7 mouse cellular contexts compared by ENCODE assay signal in genomic region chr7:4836351-4836792, GRCm38 (mm10). TPM values are rescaled to one million over a fixed set of nuclear protein-coding genes. Genes with fewer than 3 reads are reported as not detected.
DNase-seq lines count a peak whose midpoint lies in the region; ATAC-seq lines count a peak whose summit lies in the region.

No protein-coding gene starts in this region.

- H3K4me3 ChIP-seq in forebrain, embryonic 14.5 days (ENCODE audit: low read depth, low read length): peak overlapping the region; percentile 52
- peak overlapping the region; percentile 52 for H3K4me3 ChIP-seq in hindbrain, embryonic 15.5 days
- peak overlapping the region; percentile 48 for H3K4me3 ChIP-seq in limb, embryonic 13.5 days
- H3K4me3 ChIP-seq in midbrain, embryonic 12.5 days: peak overlapping the region; percentile 54

- no peaks in the 10 kb centered on the region for H3K27me3 ChIP-seq in forebrain, embryonic 14.5 days (replicated peaks; ENCODE audit: control insufficient read depth, insufficient read depth, low read length)
- 0 out of 2 replicates have a peak, but pooled peaks cover 5% of the 10 kb centered on the region for H3K27me3 ChIP-seq in hindbrain, embryonic 15.5 days
- peaks cover 96% of the 10 kb centered on the region for H3K27me3 ChIP-seq in limb, embryonic 13.5 days
- peaks cover 83% of the 10 kb centered on the region for H3K27me3 ChIP-seq in midbrain, embryonic 12.5 days

- 1% methylated on average over 46 of the region's 51 CpGs for WGBS in forebrain, embryonic 14.5 days
- WGBS in hindbrain, embryonic 15.5 days: under 1% methylated on average over 50 of the region's 51 CpGs
- WGBS in limb, embryonic 13.5 days: under 1% methylated on average over 51 of the region's 51 CpGs
- under 1% methylated on average over 44 of the region's 51 CpGs for WGBS in midbrain, embryonic 12.5 days

- peak; percentile 85 for DNase-seq in R1 (ENCODE audit: low read depth, low spot score)
- DNase-seq in forebrain, embryonic 14.5 days (ENCODE audit: low spot score): peak; percentile 81
- peak; percentile 58 to 67 for DNase-seq in spleen, adult 18-20 months

- H3K9ac ChIP-seq in forebrain, embryonic 14.5 days (ENCODE audit: low read length): peak overlapping the region; percentile 76
- peak overlapping the region; percentile 61 for H3K9ac ChIP-seq in hindbrain, embryonic 15.5 days
- H3K9ac ChIP-seq in limb, embryonic 13.5 days: peak overlapping the region; percentile 55
- H3K9ac ChIP-seq in midbrain, embryonic 12.5 days (replicated peaks): peak overlapping the region; percentile 67

- peak overlapping the region; percentile 90 for H3K4me2 ChIP-seq in forebrain, embryonic 14.5 days (ENCODE audit: low read length)
- peak overlapping the region; percentile 86 for H3K4me2 ChIP-seq in hindbrain, embryonic 15.5 days
- H3K4me2 ChIP-seq in limb, embryonic 13.5 days (replicated peaks): peak overlapping the region; percentile 78
- H3K4me2 ChIP-seq in midbrain, embryonic 12.5 days (replicated peaks): peak overlapping the region; percentile 71

- H3K4me1 ChIP-seq in forebrain, embryonic 14.5 days (ENCODE audit: control insufficient read depth, insufficient read depth, low read length): peaks cover 4% of the 10 kb centered on the region
- H3K4me1 ChIP-seq in hindbrain, embryonic 15.5 days (replicated peaks): peaks cover 20% of the 10 kb centered on the region
- H3K4me1 ChIP-seq in limb, embryonic 13.5 days: peaks cover 9% of the 10 kb centered on the region
- H3K4me1 ChIP-seq in midbrain, embryonic 12.5 days: peaks cover 9% of the 10 kb centered on the region

- peak; percentile 92 for ATAC-seq in cerebellum, adult (ENCODE audit: insufficient number of reproducible peaks, low FRiP score, low TSS enrichment)
- peak; percentile 93 for ATAC-seq in forebrain, embryonic 14.5 days
- ATAC-seq in hindbrain, embryonic 15.5 days (ENCODE audit: low FRiP score, low read depth): peak; percentile 90
- peak; percentile 61 for ATAC-seq in limb, embryonic 13.5 days (ENCODE audit: low FRiP score, low read depth)
- peak; percentile 93 for ATAC-seq in midbrain, embryonic 12.5 days (ENCODE audit: low FRiP score, low read depth)

- H3K27ac ChIP-seq in forebrain, embryonic 14.5 days (ENCODE audit: low read depth, low read length): peak overlapping the region; percentile 70
- peak overlapping the region; percentile 85 for H3K27ac ChIP-seq in hindbrain, embryonic 15.5 days (replicated peaks)
- H3K27ac ChIP-seq in limb, embryonic 13.5 days: no peak overlapping the region
- peak overlapping the region; percentile 71 for H3K27ac ChIP-seq in midbrain, embryonic 12.5 days (replicated peaks)

- no peaks in the 10 kb centered on the region for H3K9me3 ChIP-seq in forebrain, embryonic 14.5 days (replicated peaks; ENCODE audit: control insufficient read depth, low read length)
- H3K9me3 ChIP-seq in hindbrain, embryonic 15.5 days: no peaks in the 10 kb centered on the region
- no peaks in the 10 kb centered on the region for H3K9me3 ChIP-seq in limb, embryonic 13.5 days
- H3K9me3 ChIP-seq in midbrain, embryonic 12.5 days: no peaks in the 10 kb centered on the region

- H3K36me3 ChIP-seq in forebrain, embryonic 14.5 days (ENCODE audit: control insufficient read depth, insufficient read depth, low read length): no peaks in the 10 kb centered on the region
- no peaks in the 10 kb centered on the region; the same call in 1 of the 2 replicates for H3K36me3 ChIP-seq in hindbrain, embryonic 15.5 days
- no peaks in the 10 kb centered on the region for H3K36me3 ChIP-seq in limb, embryonic 13.5 days
- H3K36me3 ChIP-seq in midbrain, embryonic 12.5 days: no peaks in the 10 kb centered on the region

RNA-seq across cellular contexts. Expression of gene Shisa7, which starts 8.1 kb away (rescaled TPM):
- polyA plus RNA-seq in forebrain, embryonic 14.5 days (2014; fragmentation: Nextera tagmentation; extraction: Ambion mirVana): 5.8 and 7.7 TPM in 2 replicates
- 10.8 and 12.8 TPM in 2 replicates for polyA plus RNA-seq in hindbrain, embryonic 15.5 days (2015; fragmentation: Nextera tagmentation; extraction: Ambion mirVana)
- polyA plus RNA-seq in limb, embryonic 13.5 days (2015; fragmentation: Nextera tagmentation; extraction: Ambion mirVana): 0.17 and 0.33 TPM in 2 replicates
- 3.3 and 4.7 TPM in 2 replicates for polyA plus RNA-seq in midbrain, embryonic 12.5 days (2016; fragmentation: Nextera tagmentation; extraction: Ambion mirVana)

RNA-seq across cellular contexts. Expression of gene Ube2s, which starts 24.0 kb away (rescaled TPM):
- polyA plus RNA-seq in forebrain, embryonic 14.5 days (2014; fragmentation: Nextera tagmentation; extraction: Ambion mirVana): 378 and 472 TPM in 2 replicates
- polyA plus RNA-seq in hindbrain, embryonic 15.5 days (2015; fragmentation: Nextera tagmentation; extraction: Ambion mirVana): 269 and 295 TPM in 2 replicates
- 328 and 349 TPM in 2 replicates for polyA plus RNA-seq in limb, embryonic 13.5 days (2015; fragmentation: Nextera tagmentation; extraction: Ambion mirVana)
- 384 TPM in 2 replicates for polyA plus RNA-seq in midbrain, embryonic 12.5 days (2016; fragmentation: Nextera tagmentation; extraction: Ambion mirVana)

RNA-seq across cellular contexts. Expression of gene Isoc2b, which starts 33.7 kb away (rescaled TPM):
- 3.3 and 4.3 TPM in 2 replicates for polyA plus RNA-seq in forebrain, embryonic 14.5 days (2014; fragmentation: Nextera tagmentation; extraction: Ambion mirVana)
- polyA plus RNA-seq in hindbrain, embryonic 15.5 days (2015; fragmentation: Nextera tagmentation; extraction: Ambion mirVana): 3.2 and 4.1 TPM in 2 replicates
- 5.6 and 6.4 TPM in 2 replicates for polyA plus RNA-seq in limb, embryonic 13.5 days (2015; fragmentation: Nextera tagmentation; extraction: Ambion mirVana)
- 4.6 and 5.1 TPM in 2 replicates for polyA plus RNA-seq in midbrain, embryonic 12.5 days (2016; fragmentation: Nextera tagmentation; extraction: Ambion mirVana)

RNA-seq across cellular contexts. Expression of gene Isoc2a, which starts 40.6 kb away (rescaled TPM):
- polyA plus RNA-seq in forebrain, embryonic 14.5 days (2014; fragmentation: Nextera tagmentation; extraction: Ambion mirVana): 0.53 and 0.59 TPM in 2 replicates
- polyA plus RNA-seq in hindbrain, embryonic 15.5 days (2015; fragmentation: Nextera tagmentation; extraction: Ambion mirVana): 0.75 and 0.77 TPM in 2 replicates
- polyA plus RNA-seq in limb, embryonic 13.5 days (2015; fragmentation: Nextera tagmentation; extraction: Ambion mirVana): 1.2 and 1.3 TPM in 2 replicates
- 0.68 and 0.80 TPM in 2 replicates for polyA plus RNA-seq in midbrain, embryonic 12.5 days (2016; fragmentation: Nextera tagmentation; extraction: Ambion mirVana)

RNA-seq across cellular contexts. Expression of gene Rpl28, which starts 43.7 kb away (rescaled TPM):
- polyA plus RNA-seq in forebrain, embryonic 14.5 days (2014; fragmentation: Nextera tagmentation; extraction: Ambion mirVana): 179 and 182 TPM in 2 replicates
- 212 and 228 TPM in 2 replicates for polyA plus RNA-seq in hindbrain, embryonic 15.5 days (2015; fragmentation: Nextera tagmentation; extraction: Ambion mirVana)
- 290 and 292 TPM in 2 replicates for polyA plus RNA-seq in limb, embryonic 13.5 days (2015; fragmentation: Nextera tagmentation; extraction: Ambion mirVana)
- 300 and 313 TPM in 2 replicates for polyA plus RNA-seq in midbrain, embryonic 12.5 days (2016; fragmentation: Nextera tagmentation; extraction: Ambion mirVana)
